Mouse (Mus musculus): ENCODE results near the gene Ndufab1. TPM values are rescaled to one million over a fixed set of nuclear protein-coding genes. Genes with fewer than 3 reads are reported as not detected.

The Ndufab1 gene
- polyA plus RNA-seq, 1 experiment from 2014 or later, result 633 TPM

GRCm38 (mm10) chr7:122098009-122098408 lies 3.7 kb downstream of the Ndufab1 start:
- no peak overlapping the region for H3K27ac ChIP-seq (ENCODE audit: low read depth)
- peaks cover 5% of the 10 kb centered on the region for H3K4me1 ChIP-seq (ENCODE audit: insufficient read depth)
- H3K36me3 ChIP-seq (ENCODE audit: insufficient read depth), result peaks cover 58% of the 10 kb centered on the region
- H3K27me3 ChIP-seq (ENCODE audit: insufficient read depth, low read length), result no peaks in the 10 kb centered on the region
- no peak overlapping the region for H3K4me2 ChIP-seq
- H3K9me3 ChIP-seq (ENCODE audit: low read depth, low read length), result no peaks in the 10 kb centered on the region
- TF ChIP-seq CTCF (IDR thresholded peaks at IDR 0.05; ENCODE audit: low read depth), result no peak
- no peak overlapping the region for H3K4me3 ChIP-seq (ENCODE audit: low read depth, low read length)
- H3K9ac ChIP-seq, result no peak overlapping the region
- WGBS, result 76% methylated on average over 3 of the region's 3 CpGs
- no peak for ATAC-seq (ENCODE audit: insufficient read depth)
- no peak for DNase-seq

- Histone ChIP-seq H3K36me3 (ENCODE audit: insufficient read depth) (peaks cover 87% of the 10 kb centered on the region), H3K4me1 (ENCODE audit: insufficient read depth) (no peaks in the 10 kb centered on the region), H3K27ac (ENCODE audit: low read depth) (no peak overlapping the region), H3K4me2 (no peak overlapping the region), H3K4me3 (ENCODE audit: low read depth, low read length) (no peak overlapping the region), H3K9ac (no peak overlapping the region), H3K27me3 (ENCODE audit: insufficient read depth, low read length) (no peaks in the 10 kb centered on the region), H3K9me3 (ENCODE audit: low read depth, low read length) (no peaks in the 10 kb centered on the region)
- no peak for TF ChIP-seq CTCF (IDR thresholded peaks at IDR 0.05; ENCODE audit: low read depth)
- ATAC-seq (ENCODE audit: insufficient read depth) (no peak), DNase-seq (no peak)
- WGBS, result 91% methylated on average over 2 of the region's 2 CpGs
Observed at GRCm38 (mm10) chr7:122094564-122095330, 6.9 kb downstream of the Ndufab1 start.

GRCm38 (mm10) chr7:122087195-122087982 lies 14.3 kb downstream of the Ndufab1 start:
- no peaks in the 10 kb centered on the region for H3K27me3 ChIP-seq (ENCODE audit: insufficient read depth, low read length)
- no peak for DNase-seq
- H3K9ac ChIP-seq, result no peak overlapping the region
- no peaks in the 10 kb centered on the region for H3K4me1 ChIP-seq (ENCODE audit: insufficient read depth)
- no peaks in the 10 kb centered on the region for H3K9me3 ChIP-seq (ENCODE audit: low read depth, low read length)
- no peak for TF ChIP-seq CTCF (IDR thresholded peaks at IDR 0.05; ENCODE audit: low read depth)
- ATAC-seq (ENCODE audit: insufficient read depth), result no peak
- peaks cover 83% of the 10 kb centered on the region for H3K36me3 ChIP-seq (ENCODE audit: insufficient read depth)
- H3K4me3 ChIP-seq (ENCODE audit: low read depth, low read length), result no peak overlapping the region
- 87% methylated on average over 11 of the region's 11 CpGs for WGBS
- no peak overlapping the region for H3K4me2 ChIP-seq
- no peak overlapping the region for H3K27ac ChIP-seq (ENCODE audit: low read depth)

- ATAC-seq (ENCODE audit: insufficient read depth), result no peak
- WGBS, result 93% methylated on average over 1 of the region's 1 CpGs
Observed at GRCm38 (mm10) chr7:122081071-122081470, 20.6 kb downstream of the Ndufab1 start.

GRCm38 (mm10) chr7:122079798-122080554 lies 21.7 kb downstream of the Ndufab1 start:
- DNase-seq, result no peak

More at GRCm38 (mm10) chr7:122081071-122081470, 20.6 kb downstream of the Ndufab1 start:
- no peaks in the 10 kb centered on the region for H3K9me3 ChIP-seq (ENCODE audit: low read depth, low read length)
- H3K9ac ChIP-seq, result no peak overlapping the region
- TF ChIP-seq CTCF (IDR thresholded peaks at IDR 0.05; ENCODE audit: low read depth), result no peak
- DNase-seq, result no peak
- H3K4me2 ChIP-seq, result no peak overlapping the region
- no peaks in the 10 kb centered on the region for H3K27me3 ChIP-seq (ENCODE audit: insufficient read depth, low read length)
- H3K4me1 ChIP-seq (ENCODE audit: insufficient read depth), result no peaks in the 10 kb centered on the region
- H3K36me3 ChIP-seq (ENCODE audit: insufficient read depth), result peaks cover 81% of the 10 kb centered on the region
- H3K27ac ChIP-seq (ENCODE audit: low read depth), result no peak overlapping the region
- H3K4me3 ChIP-seq (ENCODE audit: low read depth, low read length), result no peak overlapping the region

GRCm38 (mm10) chr7:122074374-122074773 lies 27.3 kb downstream of the Ndufab1 start:
- no peak overlapping the region for H3K9ac ChIP-seq
- TF ChIP-seq CTCF (IDR thresholded peaks at IDR 0.05; ENCODE audit: low read depth), result no peak
- H3K27ac ChIP-seq (ENCODE audit: low read depth), result no peak overlapping the region
- H3K4me2 ChIP-seq, result no peak overlapping the region
- ATAC-seq (ENCODE audit: insufficient read depth) (no peak), DNase-seq (no peak)
- no peaks in the 10 kb centered on the region for H3K4me1 ChIP-seq (ENCODE audit: insufficient read depth)
- 82% methylated on average over 3 of the region's 3 CpGs for WGBS
- H3K36me3 ChIP-seq (ENCODE audit: insufficient read depth), result peaks cover 91% of the 10 kb centered on the region
- no peaks in the 10 kb centered on the region for H3K27me3 ChIP-seq (ENCODE audit: insufficient read depth, low read length)
- no peak overlapping the region for H3K4me3 ChIP-seq (ENCODE audit: low read depth, low read length)
- no peaks in the 10 kb centered on the region for H3K9me3 ChIP-seq (ENCODE audit: low read depth, low read length)

More at GRCm38 (mm10) chr7:122079798-122080554, 21.7 kb downstream of the Ndufab1 start:
- no peak for TF ChIP-seq CTCF (IDR thresholded peaks at IDR 0.05; ENCODE audit: low read depth)
- Histone ChIP-seq H3K36me3 (ENCODE audit: insufficient read depth) (peaks cover 82% of the 10 kb centered on the region), H3K4me1 (ENCODE audit: insufficient read depth) (no peaks in the 10 kb centered on the region), H3K4me2 (no peak overlapping the region), H3K9me3 (ENCODE audit: low read depth, low read length) (no peaks in the 10 kb centered on the region), H3K4me3 (ENCODE audit: low read depth, low read length) (no peak overlapping the region), H3K27ac (ENCODE audit: low read depth) (no peak overlapping the region), H3K9ac (no peak overlapping the region), H3K27me3 (ENCODE audit: insufficient read depth, low read length) (no peaks in the 10 kb centered on the region)
- WGBS, result 90% methylated on average over 8 of the region's 8 CpGs
- no peak for ATAC-seq (ENCODE audit: insufficient read depth)

Data from lung, embryonic 14.5 days (tissue).